Mouse (Mus musculus) heart, postnatal 0 days (tissue): Measurements from ENCODE around the gene Prl5a1. TPM values are rescaled to one million over a fixed set of nuclear protein-coding genes. Genes with fewer than 3 reads are reported as not detected.

Experiments used
- ATAC-seq: fragments of 200-750 bp; cut with Nextera tagmentation; 2 replicates; pipeline ENCODE4 v1.8.0; 2017; ENCODE audit warnings: low read depth, moderate number of reproducible peaks, moderate library complexity; ENCODE audit not compliant: insufficient read depth
- DNase-seq: peaks from one replicate; pipeline ENCODE4 v3.0.0-alpha.2; 2016; ENCODE audit warnings: low spot score
- H3K27ac ChIP-seq: fragments of 300-500 bp; sonication (generic); 2 replicates; pipeline ENCODE4 v1.5.1; 2014; ENCODE audit warnings: low read depth, mild to moderate bottlenecking
- H3K27me3 ChIP-seq: fragments of 300-500 bp; sonication (generic); 2 replicates; pipeline ENCODE4 v1.6.1; 2014; ENCODE audit warnings: low read length, mixed read lengths; ENCODE audit not compliant: control insufficient read depth, insufficient read depth
- H3K36me3 ChIP-seq: fragments of 300-500 bp; sonication (generic); replicated peaks from 2 replicates; pipeline ENCODE4 v1.6.1; 2014; ENCODE audit warnings: low read length, mixed read lengths; ENCODE audit not compliant: control insufficient read depth, insufficient read depth
- H3K4me1 ChIP-seq: fragments of 300-500 bp; sonication (generic); 2 replicates; pipeline ENCODE4 v1.6.1; 2014; ENCODE audit warnings: antibody characterized with exemption; ENCODE audit not compliant: control insufficient read depth, insufficient read depth
- H3K4me2 ChIP-seq: fragments of 300-500 bp; sonication (generic); 2 replicates; pipeline ENCODE4 v1.6.1; 2014; ENCODE audit warnings: low read depth, mild to moderate bottlenecking, low read length, moderate library complexity
- H3K4me3 ChIP-seq: fragments of 300-500 bp; sonication (generic); 2 replicates; pipeline ENCODE4 v1.5.1; 2014; ENCODE audit warnings: low read depth, low read length
- H3K9ac ChIP-seq: fragments of 300-500 bp; sonication (generic); replicated peaks from 2 replicates; pipeline ENCODE4 v1.6.1; 2014; ENCODE audit warnings: low read depth, low read length, mixed read lengths
- H3K9me3 ChIP-seq: fragments of 300-500 bp; sonication (generic); replicated peaks from 2 replicates; pipeline ENCODE4 v1.6.1; 2016; ENCODE audit warnings: low read length; ENCODE audit not compliant: control insufficient read depth
- CTCF ChIP-seq: IDR thresholded peaks from 2 replicates; pipeline ENCODE4 v1.5.1; 2016; ENCODE audit warnings: antibody characterized with exemption, control low read depth, low read depth
- EP300 ChIP-seq: IDR thresholded peaks from 2 replicates; pipeline ENCODE4 v1.6.1; 2016; ENCODE audit warnings: antibody characterized with exemption, low read depth
- WGBS: fragments of 180-500 bp; shearing (Covaris S2); extraction: QIAGEN DNeasy Blood & Tissue Kit; methylation state at CpG from one replicate; pipeline ENCODE4 v1.1.7; 2014; 5-methylcytosine and 5-hydroxymethylcytosine counted together
- polyA plus RNA-seq: library from polyadenylated mRNA; unstranded; fragments of >200 nt; fragmentation: Nextera tagmentation; extraction: Ambion mirVana; gene quantifications from 2 replicates; pipeline ENCODE4 v1.2.1, GENCODE M21; 2015
- total RNA-seq: library from RNA; depleted of rRNA; stranded (reverse); fragments of >200 nt; gene quantifications from 2 replicates; pipeline ENCODE4 v1.2.3, GENCODE M21; 2014; ENCODE audit warnings: low replicate concordance; rRNA removed

Prl5a1 gene
- total RNA-seq (not detected in 2 replicates), polyA plus RNA-seq (not detected in 2 replicates)

- Histone ChIP-seq H3K27ac (no peak within 1 kb of the TSS), H3K4me1 (no peaks in the 10 kb centered on the region), H3K4me2 (no peak within 1 kb of the TSS), H3K9me3 (no peaks in the 10 kb centered on the region), H3K4me3 (no peak within 1 kb of the TSS), H3K36me3 (no peaks in the 10 kb centered on the region), H3K27me3 (no peaks in the 10 kb centered on the region), H3K9ac (no peak within 1 kb of the TSS)
- DNase-seq (no peak), ATAC-seq (no peak)
- WGBS = 86% methylated on average over 6 of the region's 6 CpGs
- no peak for TF ChIP-seq EP300
- TF ChIP-seq CTCF = no peak
Observed at GRCm38 (mm10) chr13:28142184-28142583, at the start of gene Prl5a1. Prl5a1 (plus strand) TSS chr13:28142484.

GRCm38 (mm10) chr13:28096161-28096560 is 46.1 kb upstream of the Prl5a1 start:
- Histone ChIP-seq H3K9ac (no peak overlapping the region), H3K4me1 (no peaks in the 10 kb centered on the region), H3K27me3 (no peaks in the 10 kb centered on the region), H3K36me3 (no peaks in the 10 kb centered on the region), H3K4me3 (no peak overlapping the region), H3K4me2 (no peak overlapping the region), H3K27ac (no peak overlapping the region), H3K9me3 (no peaks in the 10 kb centered on the region)
- DNase-seq (no peak), ATAC-seq (no peak)
- TF ChIP-seq CTCF = no peak
- no peak for TF ChIP-seq EP300

GRCm38 (mm10) chr13:28108536-28108935 is 33.7 kb upstream of the Prl5a1 start:
- no peak overlapping the region for H3K4me2 ChIP-seq
- H3K4me3 ChIP-seq = no peak overlapping the region
- no peaks in the 10 kb centered on the region for H3K9me3 ChIP-seq
- 79% methylated on average over 3 of the region's 3 CpGs for WGBS
- TF ChIP-seq CTCF (no peak), EP300 (no peak)
- H3K36me3 ChIP-seq = no peaks in the 10 kb centered on the region
- H3K27ac ChIP-seq = no peak overlapping the region
- ATAC-seq (no peak), DNase-seq (no peak)
- no peaks in the 10 kb centered on the region for H3K4me1 ChIP-seq
- no peak overlapping the region for H3K9ac ChIP-seq
- H3K27me3 ChIP-seq = no peaks in the 10 kb centered on the region

GRCm38 (mm10) chr13:28132781-28133180 is 9.5 kb upstream of the Prl5a1 start:
- Histone ChIP-seq H3K27me3 (no peaks in the 10 kb centered on the region), H3K9ac (no peak overlapping the region), H3K4me1 (no peaks in the 10 kb centered on the region), H3K4me3 (no peak overlapping the region), H3K36me3 (no peaks in the 10 kb centered on the region), H3K27ac (no peak overlapping the region), H3K4me2 (no peak overlapping the region), H3K9me3 (no peaks in the 10 kb centered on the region)
- TF ChIP-seq CTCF (no peak), EP300 (no peak)
- DNase-seq (no peak), ATAC-seq (no peak)
- 48% methylated on average over 2 of the region's 2 CpGs for WGBS

- Histone ChIP-seq H3K36me3 (no peaks in the 10 kb centered on the region), H3K4me2 (no peak overlapping the region), H3K9ac (no peak overlapping the region), H3K4me1 (no peaks in the 10 kb centered on the region), H3K27me3 (no peaks in the 10 kb centered on the region), H3K9me3 (no peaks in the 10 kb centered on the region), H3K4me3 (no peak overlapping the region), H3K27ac (no peak overlapping the region)
- TF ChIP-seq EP300 (no peak), CTCF (no peak)
- ATAC-seq (no peak), DNase-seq (no peak)
Observed at GRCm38 (mm10) chr13:28135790-28136189, 6.5 kb upstream of the Prl5a1 start.

Other genes starting within 250 kb of the Prl5a1 start
- gene Prl4a1, start 126.3 kb upstream of the Prl5a1 start, total RNA-seq = not detected in 2 replicates
- not detected in 2 replicates for gene Prl4a1, start 126.3 kb upstream of the Prl5a1 start, polyA plus RNA-seq
- gene Gm11361, start 115.0 kb downstream of the Prl5a1 start, total RNA-seq = 1.0 and 1.4 TPM in 2 replicates
- gene Gm11361, start 115.0 kb downstream of the Prl5a1 start, polyA plus RNA-seq = 2.0 and 2.5 TPM in 2 replicates